Mouse (Mus musculus): Measurements from ENCODE around the gene Qsox2.

Gene Qsox2

DNA sequence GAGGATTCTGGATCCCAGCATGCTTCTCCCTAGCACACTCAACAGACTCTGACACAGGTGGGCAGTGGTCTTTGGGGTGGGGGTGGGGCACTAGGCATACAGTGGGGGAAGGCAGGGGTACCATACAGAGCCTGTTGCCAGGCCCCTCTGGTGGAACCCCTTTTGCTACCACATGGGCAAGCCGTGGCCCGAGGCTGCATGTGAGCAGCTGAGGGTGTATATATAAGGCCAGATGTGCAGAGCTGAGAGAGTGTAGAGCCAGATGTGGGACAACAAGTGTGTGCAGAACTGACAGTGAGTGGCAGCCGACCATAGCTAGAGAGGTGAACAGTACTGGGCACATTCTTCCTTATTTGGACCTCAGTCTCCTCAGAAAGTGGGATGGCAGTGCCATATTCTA lies 70.4 kb downstream of the Qsox2 start:
- no peak for DNase-seq (ENCODE audit: low read depth, low spot score)
